Mouse (Mus musculus): ENCODE measurements at regions not wholly inside any gene's neighbourhood (a gene's known extent, or its start where the extent isn't known, plus 50 kb on each side); places are given as distances from the start of the nearest gene placed in this dataset.
A peak's percentile ranks its signal among the peaks of the same experiment; 100 is the strongest.
"Not testable (repeated sequence)": the region's sequence is repeated elsewhere in the genome, so short reads cannot be mapped to it uniquely, and the experiment has no call there.

DNA sequence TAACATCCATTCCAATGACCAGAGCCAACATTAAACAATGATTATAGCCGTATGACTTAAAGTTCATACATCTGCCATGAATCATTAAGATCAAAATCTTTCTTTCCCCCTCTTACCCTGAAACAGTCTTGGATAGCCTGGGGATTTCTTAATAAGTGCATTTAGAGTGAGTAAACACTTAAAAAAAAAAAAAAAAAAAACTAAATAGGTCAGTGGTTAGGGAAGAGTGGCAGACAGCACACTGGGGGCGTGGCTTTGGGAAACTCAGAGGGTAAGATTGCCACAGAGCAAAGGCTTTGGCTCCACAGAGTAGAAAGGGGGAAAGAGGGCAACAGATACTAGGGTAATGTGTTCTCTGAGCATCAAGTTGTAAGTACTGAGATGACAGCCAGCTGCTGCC, 382.3 kb downstream of the 1190002N15Rik start:
- H3K9ac ChIP-seq (ENCODE audit: low read length): no peak overlapping the region
- H3K4me2 ChIP-seq (ENCODE audit: low read length): no peak overlapping the region
- H3K27me3 ChIP-seq (ENCODE audit: control insufficient read depth, insufficient read depth, low read length): no peaks in the 10 kb centered on the region
- H3K36me3 ChIP-seq (ENCODE audit: control insufficient read depth, insufficient read depth, low read length): no peaks in the 10 kb centered on the region
- no peak overlapping the region for H3K4me3 ChIP-seq (ENCODE audit: control insufficient read depth in 1 of 2, insufficient read depth in 1 of 2, low read depth in 1 of 2, low read length in 2 of 2)
- no peak overlapping the region for H3K27ac ChIP-seq (replicated peaks in 1 of 2; ENCODE audit: control insufficient read depth in 1 of 2, insufficient read depth in 1 of 2, low read depth in 2 of 2, low read length in 2 of 2)
- no peaks in the 10 kb centered on the region for H3K9me3 ChIP-seq (ENCODE audit: control insufficient read depth, low read length)
- 69% methylated on average over 2 of the region's 2 CpGs for WGBS
- no peak for ATAC-seq (ENCODE audit: insufficient number of reproducible peaks, insufficient read depth, low FRiP score, low read depth)
- no peaks in the 10 kb centered on the region for H3K4me1 ChIP-seq (ENCODE audit: control insufficient read depth in 2 of 2, insufficient read depth in 2 of 2, low read length in 2 of 2)

DNA sequence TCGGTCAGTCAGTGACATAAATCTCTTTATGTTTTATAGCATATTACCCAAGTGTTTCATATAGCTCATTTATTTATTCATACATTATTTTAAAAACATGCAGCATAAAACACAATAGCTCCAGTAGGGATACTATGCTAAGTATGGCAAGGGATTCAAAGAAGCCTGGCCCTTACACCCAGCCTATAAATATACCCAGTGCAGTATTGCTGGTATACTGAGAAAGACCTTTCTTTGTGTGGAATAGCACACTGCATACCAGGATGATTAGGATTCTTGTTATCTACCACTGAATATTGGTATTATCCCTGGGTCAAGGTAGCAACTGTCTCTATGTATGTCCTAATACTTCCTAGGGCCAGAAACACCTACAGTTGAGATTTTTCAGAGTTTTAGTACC, 389.4 kb downstream of the 1190002N15Rik start:
- H3K4me1 ChIP-seq (ENCODE audit: control insufficient read depth in 2 of 2, insufficient read depth in 2 of 2, low read length in 2 of 2): no peaks in the 10 kb centered on the region
- no peak overlapping the region for H3K9ac ChIP-seq (ENCODE audit: low read length)
- no peak overlapping the region for H3K4me3 ChIP-seq (ENCODE audit: control insufficient read depth in 1 of 2, insufficient read depth in 1 of 2, low read depth in 1 of 2, low read length in 2 of 2)
- no peaks in the 10 kb centered on the region for H3K36me3 ChIP-seq (ENCODE audit: control insufficient read depth, insufficient read depth, low read length)
- no peak for ATAC-seq (ENCODE audit: insufficient number of reproducible peaks, insufficient read depth, low FRiP score, low read depth)
- no peaks in the 10 kb centered on the region for H3K27me3 ChIP-seq (ENCODE audit: control insufficient read depth, insufficient read depth, low read length)
- 88% methylated on average over 1 of the region's 1 CpGs for WGBS
- no peaks in the 10 kb centered on the region for H3K9me3 ChIP-seq (ENCODE audit: control insufficient read depth, low read length)
- no peak overlapping the region for H3K27ac ChIP-seq (replicated peaks in 1 of 2; ENCODE audit: control insufficient read depth in 1 of 2, insufficient read depth in 1 of 2, low read depth in 2 of 2, low read length in 2 of 2)
- no peak overlapping the region for H3K4me2 ChIP-seq (ENCODE audit: low read length)

DNA sequence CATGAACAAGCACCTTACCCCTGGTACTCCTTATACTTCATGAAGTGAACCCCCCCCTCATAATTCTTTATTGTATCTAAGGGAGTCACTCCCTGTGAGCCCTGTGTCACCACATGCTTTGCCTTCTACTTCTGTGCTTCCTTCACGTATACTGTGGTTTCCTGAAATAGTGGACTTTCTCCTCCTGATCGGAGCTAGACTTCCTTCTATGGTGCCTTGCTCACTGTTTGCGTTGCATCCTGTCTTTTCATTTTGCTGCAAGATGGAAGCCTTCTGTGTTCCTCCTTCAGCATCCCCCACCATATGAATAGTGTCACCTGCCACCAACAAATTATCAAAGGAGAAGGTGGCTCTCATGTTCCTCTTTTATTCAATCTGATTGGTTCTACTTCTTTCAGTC, 391.1 kb downstream of the 1190002N15Rik start:
- Histone ChIP-seq H3K9me3 (ENCODE audit: control insufficient read depth, low read length) (no peaks in the 10 kb centered on the region), H3K4me3 (ENCODE audit: control insufficient read depth in 1 of 2, insufficient read depth in 1 of 2, low read depth in 1 of 2, low read length in 2 of 2) (no peak overlapping the region), H3K4me1 (ENCODE audit: control insufficient read depth in 2 of 2, insufficient read depth in 2 of 2, low read length in 2 of 2) (no peaks in the 10 kb centered on the region), H3K4me2 (ENCODE audit: low read length) (no peak overlapping the region), H3K36me3 (ENCODE audit: control insufficient read depth, insufficient read depth, low read length) (no peaks in the 10 kb centered on the region), H3K27ac (replicated peaks in 1 of 2; ENCODE audit: control insufficient read depth in 1 of 2, insufficient read depth in 1 of 2, low read depth in 2 of 2, low read length in 2 of 2) (no peak overlapping the region), H3K9ac (ENCODE audit: low read length) (no peak overlapping the region), H3K27me3 (ENCODE audit: control insufficient read depth, insufficient read depth, low read length) (no peaks in the 10 kb centered on the region)
- WGBS: 80% methylated on average over 3 of the region's 3 CpGs
- no peak for ATAC-seq (ENCODE audit: insufficient number of reproducible peaks, insufficient read depth, low FRiP score, low read depth)

DNA sequence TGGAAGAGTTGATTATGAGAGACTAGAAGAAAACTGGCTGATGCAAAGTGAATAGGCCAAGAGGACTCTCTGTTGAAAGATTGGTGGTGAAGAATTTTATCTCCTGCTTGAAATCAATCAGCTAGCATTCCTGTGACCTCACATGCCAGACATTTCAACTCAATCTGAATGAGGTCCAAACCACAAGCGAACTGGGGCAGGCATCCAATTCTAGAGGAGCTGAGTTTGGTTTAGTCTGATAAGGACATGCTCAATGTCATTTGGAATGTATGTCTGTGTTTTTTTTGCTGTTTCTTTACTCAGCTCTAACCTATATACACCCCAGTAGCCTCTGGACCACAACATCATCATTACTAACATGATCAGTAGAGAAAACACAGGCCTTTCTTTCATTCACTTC, 401.4 kb downstream of the 1190002N15Rik start:
- Histone ChIP-seq H3K9ac (ENCODE audit: low read length) (no peak overlapping the region), H3K4me3 (ENCODE audit: control insufficient read depth in 1 of 2, insufficient read depth in 1 of 2, low read depth in 1 of 2, low read length in 2 of 2) (no peak overlapping the region), H3K36me3 (ENCODE audit: control insufficient read depth, insufficient read depth, low read length) (no peaks in the 10 kb centered on the region), H3K27ac (replicated peaks in 1 of 2; ENCODE audit: control insufficient read depth in 1 of 2, insufficient read depth in 1 of 2, low read depth in 2 of 2, low read length in 2 of 2) (peak overlapping the region; percentile 23 to 58; a peak in 3 of 4 replicates), H3K4me2 (ENCODE audit: low read length) (peak overlapping the region; percentile 16; the same call in 1 of the 2 replicates), H3K9me3 (ENCODE audit: control insufficient read depth, low read length) (no peaks in the 10 kb centered on the region), H3K4me1 (ENCODE audit: control insufficient read depth in 2 of 2, insufficient read depth in 2 of 2, low read length in 2 of 2) (peaks cover 0 to 16% of the 10 kb centered on the region in 2 experiments; a peak in 2 of 4 replicates), H3K27me3 (ENCODE audit: control insufficient read depth, insufficient read depth, low read length) (no peaks in the 10 kb centered on the region)
- no peak for ATAC-seq (ENCODE audit: insufficient number of reproducible peaks, insufficient read depth, low FRiP score, low read depth)
- WGBS: 7% methylated on average over 1 of the region's 1 CpGs

GRCm38 (mm10) chr9:94133682-94134081, 404.2 kb downstream of the 1190002N15Rik start:
- H3K9ac ChIP-seq (ENCODE audit: low read length): no peak overlapping the region
- no peaks in the 10 kb centered on the region for H3K9me3 ChIP-seq (ENCODE audit: control insufficient read depth, low read length)
- H3K27me3 ChIP-seq (ENCODE audit: control insufficient read depth, insufficient read depth, low read length): no peaks in the 10 kb centered on the region
- no peaks in the 10 kb centered on the region for H3K36me3 ChIP-seq (ENCODE audit: control insufficient read depth, insufficient read depth, low read length)
- H3K4me2 ChIP-seq (ENCODE audit: low read length): no peak overlapping the region
- 82% methylated on average over 2 of the region's 2 CpGs for WGBS
- no peak overlapping the region for H3K4me3 ChIP-seq (ENCODE audit: control insufficient read depth in 1 of 2, insufficient read depth in 1 of 2, low read depth in 1 of 2, low read length in 2 of 2)
- no peak for ATAC-seq (ENCODE audit: insufficient number of reproducible peaks, insufficient read depth, low FRiP score, low read depth)
- no peak overlapping the region for H3K27ac ChIP-seq (replicated peaks in 1 of 2; ENCODE audit: control insufficient read depth in 1 of 2, insufficient read depth in 1 of 2, low read depth in 2 of 2, low read length in 2 of 2)
- peaks cover 0 to 16% of the 10 kb centered on the region in 2 experiments; a peak in 2 of 4 replicates for H3K4me1 ChIP-seq (ENCODE audit: control insufficient read depth in 2 of 2, insufficient read depth in 2 of 2, low read length in 2 of 2)

DNA sequence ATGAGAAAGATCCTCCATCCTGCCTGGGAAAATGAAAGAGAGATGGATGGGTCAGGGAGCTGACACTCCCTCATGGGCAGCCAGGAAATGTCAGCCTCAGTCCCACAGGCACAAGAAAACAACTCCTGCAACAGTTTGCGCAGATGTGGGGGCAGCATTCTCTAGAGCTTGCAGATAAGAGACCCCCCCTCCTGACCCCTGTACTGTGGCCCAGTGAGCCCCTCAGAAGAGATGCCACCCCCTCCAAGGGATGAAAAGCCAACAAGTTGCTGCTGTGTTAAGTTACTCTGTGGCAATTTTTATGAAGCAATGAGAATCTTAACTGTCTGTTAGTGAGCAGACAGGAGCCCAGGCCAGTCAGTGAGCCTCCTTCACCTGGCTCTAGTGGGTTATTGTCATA, 406.5 kb downstream of the 1190002N15Rik start:
- H3K4me2 ChIP-seq (ENCODE audit: low read length): no peak overlapping the region
- H3K4me1 ChIP-seq (ENCODE audit: control insufficient read depth in 2 of 2, insufficient read depth in 2 of 2, low read length in 2 of 2): peaks cover 0 to 11% of the 10 kb centered on the region in 2 experiments; a peak in 2 of 4 replicates
- no peak overlapping the region for H3K27ac ChIP-seq (replicated peaks in 1 of 2; ENCODE audit: control insufficient read depth in 1 of 2, insufficient read depth in 1 of 2, low read depth in 2 of 2, low read length in 2 of 2)
- 50% methylated on average over 1 of the region's 1 CpGs for WGBS
- no peaks in the 10 kb centered on the region for H3K36me3 ChIP-seq (ENCODE audit: control insufficient read depth, insufficient read depth, low read length)
- ATAC-seq (ENCODE audit: insufficient number of reproducible peaks, insufficient read depth, low FRiP score, low read depth): no peak
- H3K27me3 ChIP-seq (ENCODE audit: control insufficient read depth, insufficient read depth, low read length): no peaks in the 10 kb centered on the region
- H3K9me3 ChIP-seq (ENCODE audit: control insufficient read depth, low read length): no peaks in the 10 kb centered on the region
- no peak overlapping the region for H3K4me3 ChIP-seq (ENCODE audit: control insufficient read depth in 1 of 2, insufficient read depth in 1 of 2, low read depth in 1 of 2, low read length in 2 of 2)
- H3K9ac ChIP-seq (ENCODE audit: low read length): no peak overlapping the region

GRCm38 (mm10) chr9:94116961-94117360, 420.9 kb downstream of the 1190002N15Rik start:
- Histone ChIP-seq H3K4me2 (ENCODE audit: low read length) (no peak overlapping the region), H3K4me1 (ENCODE audit: control insufficient read depth in 2 of 2, insufficient read depth in 2 of 2, low read length in 2 of 2) (no peaks in the 10 kb centered on the region), H3K4me3 (ENCODE audit: control insufficient read depth in 1 of 2, insufficient read depth in 1 of 2, low read depth in 1 of 2, low read length in 2 of 2) (no peak overlapping the region), H3K36me3 (ENCODE audit: control insufficient read depth, insufficient read depth, low read length) (no peaks in the 10 kb centered on the region), H3K27me3 (ENCODE audit: control insufficient read depth, insufficient read depth, low read length) (no peaks in the 10 kb centered on the region), H3K27ac (replicated peaks in 1 of 2; ENCODE audit: control insufficient read depth in 1 of 2, insufficient read depth in 1 of 2, low read depth in 2 of 2, low read length in 2 of 2) (no peak overlapping the region), H3K9me3 (ENCODE audit: control insufficient read depth, low read length) (no peaks in the 10 kb centered on the region), H3K9ac (ENCODE audit: low read length) (no peak overlapping the region)
- 87% methylated on average over 5 of the region's 5 CpGs for WGBS
- ATAC-seq (ENCODE audit: insufficient number of reproducible peaks, insufficient read depth, low FRiP score, low read depth): no peak

GRCm38 (mm10) chr9:94107701-94108100, 430.2 kb downstream of the 1190002N15Rik start:
- 94% methylated on average over 1 of the region's 1 CpGs for WGBS
- not testable (repeated sequence) for H3K4me2 ChIP-seq (ENCODE audit: low read length); H3K27ac ChIP-seq (replicated peaks in 1 of 2; ENCODE audit: control insufficient read depth in 1 of 2, insufficient read depth in 1 of 2, low read depth in 2 of 2, low read length in 2 of 2); H3K4me3 ChIP-seq (ENCODE audit: control insufficient read depth in 1 of 2, insufficient read depth in 1 of 2, low read depth in 1 of 2, low read length in 2 of 2); H3K36me3 ChIP-seq (ENCODE audit: control insufficient read depth, insufficient read depth, low read length); H3K9me3 ChIP-seq (ENCODE audit: control insufficient read depth, low read length); H3K4me1 ChIP-seq (ENCODE audit: control insufficient read depth in 2 of 2, insufficient read depth in 2 of 2, low read length in 2 of 2); H3K9ac ChIP-seq (ENCODE audit: low read length); H3K27me3 ChIP-seq (ENCODE audit: control insufficient read depth, insufficient read depth, low read length); ATAC-seq (ENCODE audit: insufficient number of reproducible peaks, insufficient read depth, low FRiP score, low read depth)

Measured in heart, embryonic 14.5 days (tissue).